Mouse (Mus musculus) testis, adult 2 months (tissue): Measurements from ENCODE around the gene Rsf1.

ENCODE experiments used
- CTCF ChIP-seq: fragments of 200-500 bp; IDR thresholded peaks from 2 replicates; pipeline ENCODE4 v1.5.1; 2012; ENCODE audit warnings: low read depth, mild to moderate bottlenecking, inconsistent platforms, low read length, moderate library complexity; ENCODE audit not compliant: control insufficient read depth, insufficient read depth, insufficient replicate concordance
- POLR2A ChIP-seq: fragments of 200-500 bp; IDR thresholded peaks from 2 replicates; pipeline ENCODE4 v1.6.1; 2012; ENCODE audit warnings: low read depth, mild to moderate bottlenecking, inconsistent platforms, low read length, moderate library complexity; ENCODE audit not compliant: control insufficient read depth

DNA sequence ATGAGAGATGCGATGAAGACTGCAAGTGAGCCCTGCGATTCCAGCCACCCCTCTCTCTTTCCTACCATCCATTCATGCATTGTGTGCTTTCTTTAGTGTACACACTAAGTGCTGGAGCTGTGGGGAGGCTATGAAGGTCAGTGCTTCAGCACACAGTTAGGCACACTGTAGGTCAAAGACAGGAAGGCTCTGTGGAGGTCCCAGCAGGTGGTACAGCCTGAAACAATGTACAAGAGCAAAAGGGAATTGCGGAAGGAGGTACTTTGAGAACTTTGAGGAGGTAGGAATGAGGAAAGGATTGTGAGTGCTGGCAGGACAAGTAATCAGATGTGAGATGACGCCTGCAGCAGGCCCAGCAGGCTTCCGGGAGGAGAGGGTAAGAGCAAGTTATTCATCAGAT lies 44.2 kb upstream of the Rsf1 start:
- TF ChIP-seq CTCF (no peak), POLR2A (no peak)
